Mouse (Mus musculus): ENCODE measurements around the gene Lefty1.

GRCm38 (mm10) chr1:180946448-180946847 is 11.6 kb downstream of the Lefty1 start:
- TF ChIP-seq EP300 (optimal IDR thresholded peaks at IDR 0.05): no peak
- no peak for TF ChIP-seq CTCF (IDR thresholded peaks at IDR 0.05; ENCODE audit: low read depth)
